Mouse (Mus musculus) thymus, postnatal 36 days (tissue): ENCODE measurements around the gene Myo16.
A peak's percentile ranks its signal among the peaks of the same experiment; 100 is the strongest.

Source experiments
- DNase-seq, 2 experiments: peaks; one replicate each; pipeline ENCODE4 v3.0.0; 2022; ENCODE audit warnings: mixed read lengths in 2 of 2

Gene Myo16

DNA sequence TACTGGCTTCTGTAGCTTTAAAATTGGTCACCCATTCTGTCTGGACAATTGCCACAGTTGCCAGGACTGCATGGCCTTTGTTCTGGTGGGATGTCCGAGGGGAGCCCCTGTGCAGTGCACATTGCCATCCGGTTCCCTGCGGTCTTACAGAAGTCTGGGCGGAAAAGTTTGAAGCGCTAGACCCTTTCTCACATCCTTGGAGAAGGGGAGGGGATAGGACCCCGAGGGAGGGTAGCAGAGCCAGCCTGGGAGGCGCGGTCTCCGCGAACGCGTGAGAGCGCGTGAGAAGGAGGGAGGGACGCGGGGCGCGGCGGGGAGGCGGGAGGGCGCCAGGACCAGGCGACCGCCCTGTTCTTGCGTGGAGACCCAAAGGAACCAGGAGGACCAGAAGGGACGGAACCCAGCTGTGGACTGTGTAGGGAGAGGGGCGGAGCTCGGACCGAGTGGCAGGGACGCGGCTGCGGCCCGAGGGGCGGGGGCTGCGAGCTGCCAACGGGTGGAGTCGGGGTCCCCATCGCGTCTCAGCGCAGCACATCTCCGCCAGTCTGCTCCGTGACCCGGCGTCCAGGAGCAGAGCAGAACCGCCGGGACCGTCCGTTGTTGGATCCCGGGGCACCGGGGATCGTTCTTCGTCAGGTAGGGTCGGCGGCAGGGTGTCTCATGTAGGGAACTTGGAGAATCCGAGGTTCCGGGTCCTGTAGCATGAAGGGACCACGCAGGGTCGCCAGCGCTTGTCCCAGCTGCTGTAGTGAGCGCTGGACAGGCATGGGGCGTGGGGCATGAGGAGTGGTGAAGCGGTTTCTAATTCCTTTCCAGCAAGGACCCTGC is at the start of gene Myo16:
Myo16 (plus strand) TSS at position 301 of the 828 bp plus-strand sequence.
- no peak for DNase-seq

GRCm38 (mm10) chr8:10108516-10109271 is 45.0 kb upstream of the Myo16 start:
- no peak for DNase-seq

DNA sequence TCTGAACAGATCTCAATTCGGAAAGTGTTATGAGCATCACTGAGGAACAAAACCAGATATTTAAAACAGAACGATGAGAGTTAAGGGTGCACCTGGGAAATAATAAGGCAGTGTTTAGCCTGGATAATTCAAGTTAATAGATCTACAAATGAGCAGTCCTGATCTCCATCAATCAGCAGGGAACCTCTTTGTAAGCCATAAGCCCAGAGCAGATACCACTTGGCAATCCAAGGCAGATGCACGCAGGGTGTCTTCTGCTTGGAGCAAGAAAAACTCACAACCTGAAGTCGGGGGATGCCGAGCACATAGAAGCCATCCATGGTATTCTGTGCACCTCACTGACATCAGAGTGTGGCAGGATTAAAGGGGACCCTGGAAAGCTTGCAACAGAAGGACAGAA is 31.0 kb upstream of the Myo16 start:
- DNase-seq = no peak

- DNase-seq = no peak
Measured at GRCm38 (mm10) chr8:10123412-10123811, 30.3 kb upstream of the Myo16 start.

DNA sequence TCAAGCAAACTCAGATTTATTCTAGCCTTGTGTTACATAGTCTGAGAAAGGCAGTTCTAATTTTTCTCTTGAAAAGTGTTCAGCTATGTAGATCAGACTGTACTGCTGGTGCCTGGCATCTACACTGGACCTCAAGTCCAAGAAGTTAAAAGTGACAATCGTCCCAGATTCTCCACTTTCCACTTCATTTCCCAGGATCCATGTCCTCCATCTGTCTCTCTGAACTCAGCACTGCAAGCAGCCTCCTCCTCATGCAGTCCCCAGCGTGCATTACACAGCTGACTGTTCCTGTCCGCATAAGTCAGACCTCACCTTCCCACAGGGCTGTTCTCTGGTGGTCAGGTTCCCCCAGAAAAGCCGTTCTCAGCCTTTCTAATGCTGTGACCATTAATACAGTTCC is 28.0 kb upstream of the Myo16 start:
- no peak for DNase-seq

- no peak for DNase-seq
Measured at GRCm38 (mm10) chr8:10130513-10131414, 22.9 kb upstream of the Myo16 start.

- DNase-seq = peak in 1 of 2 experiments; percentile 6
Measured at GRCm38 (mm10) chr8:10139536-10139935, 14.2 kb upstream of the Myo16 start.

GRCm38 (mm10) chr8:10143961-10144360 is 9.8 kb upstream of the Myo16 start:
- DNase-seq = no peak

DNA sequence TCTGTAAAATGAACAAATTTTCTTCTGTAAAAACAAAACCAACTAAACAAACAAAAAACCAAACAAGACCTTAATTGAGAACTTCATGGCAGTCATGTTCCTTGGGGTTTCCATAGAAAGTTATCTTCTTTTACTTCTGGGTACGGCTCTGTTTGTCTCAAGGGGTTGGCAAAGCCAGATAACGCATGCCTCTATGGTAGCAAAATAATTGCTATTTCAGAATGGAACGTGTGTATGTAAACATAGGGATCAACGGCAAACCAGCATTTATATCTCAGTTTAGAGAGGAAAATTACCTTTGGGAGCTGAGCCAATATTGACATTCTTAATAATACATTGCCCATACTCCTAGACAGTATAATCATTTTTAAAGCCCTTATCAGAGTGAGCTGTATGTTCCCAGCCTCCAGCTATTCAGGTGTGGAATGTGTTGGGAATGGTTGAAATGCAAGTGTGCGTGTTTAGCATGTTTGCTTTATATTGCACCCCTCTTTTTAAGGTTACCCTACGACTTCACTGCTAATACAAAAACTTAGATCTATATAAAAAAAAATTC is 1.9 kb upstream of the Myo16 start:
- no peak for DNase-seq

GRCm38 (mm10) chr8:10154439-10154745 is 681 bp downstream of the Myo16 start:
- no peak for DNase-seq

GRCm38 (mm10) chr8:10155075-10155474 is 1.4 kb downstream of the Myo16 start:
- DNase-seq = no peak

DNA sequence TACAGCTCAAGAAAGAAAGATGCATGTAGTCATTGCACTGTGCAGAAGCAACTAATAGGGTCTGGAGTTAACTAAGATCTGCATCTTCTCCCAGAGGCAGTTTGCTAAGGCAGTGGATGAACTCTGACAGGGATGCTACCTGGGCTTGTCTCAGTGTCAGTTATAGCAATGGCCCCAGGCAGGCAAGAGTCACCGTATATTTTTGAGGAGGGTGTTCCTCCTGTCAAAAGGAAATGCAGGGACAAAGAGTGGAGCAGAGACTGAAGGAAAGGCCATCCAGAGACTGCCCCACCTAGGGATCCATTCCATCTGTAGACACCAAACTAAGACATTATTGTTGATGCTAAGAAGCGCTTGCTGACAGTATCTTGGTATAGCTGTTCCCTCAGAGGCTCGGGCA is 7.4 kb downstream of the Myo16 start:
- no peak for DNase-seq

DNA sequence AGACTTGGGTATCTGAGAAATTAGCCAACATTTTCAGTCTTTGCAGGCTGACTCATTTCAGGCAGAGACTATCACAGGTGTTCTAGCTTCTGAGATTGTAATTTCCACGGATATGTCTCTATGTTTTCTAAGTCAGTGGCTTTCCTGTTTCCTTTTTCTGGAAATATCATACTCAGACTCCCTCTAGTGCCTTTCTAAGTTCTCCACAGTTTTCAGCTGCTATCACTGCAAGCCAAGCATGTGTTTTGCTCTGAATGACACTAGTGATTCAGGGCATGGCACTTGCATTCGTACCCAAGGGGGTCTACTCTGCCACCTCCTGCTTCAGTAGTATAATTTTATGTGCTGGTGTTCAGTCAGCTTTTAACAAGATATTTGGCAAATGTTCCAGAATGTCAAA is 11.2 kb downstream of the Myo16 start:
- no peak for DNase-seq

GRCm38 (mm10) chr8:10168326-10168725 is 14.6 kb downstream of the Myo16 start:
- no peak for DNase-seq

- DNase-seq = no peak
Measured at GRCm38 (mm10) chr8:10169894-10170293, 16.2 kb downstream of the Myo16 start.

- DNase-seq = no peak
Measured at GRCm38 (mm10) chr8:10171321-10171720, 17.6 kb downstream of the Myo16 start.

GRCm38 (mm10) chr8:10172278-10172677 is 18.6 kb downstream of the Myo16 start:
- DNase-seq = no peak

- no peak for DNase-seq
Measured at GRCm38 (mm10) chr8:10173033-10173747, 19.5 kb downstream of the Myo16 start.

DNA sequence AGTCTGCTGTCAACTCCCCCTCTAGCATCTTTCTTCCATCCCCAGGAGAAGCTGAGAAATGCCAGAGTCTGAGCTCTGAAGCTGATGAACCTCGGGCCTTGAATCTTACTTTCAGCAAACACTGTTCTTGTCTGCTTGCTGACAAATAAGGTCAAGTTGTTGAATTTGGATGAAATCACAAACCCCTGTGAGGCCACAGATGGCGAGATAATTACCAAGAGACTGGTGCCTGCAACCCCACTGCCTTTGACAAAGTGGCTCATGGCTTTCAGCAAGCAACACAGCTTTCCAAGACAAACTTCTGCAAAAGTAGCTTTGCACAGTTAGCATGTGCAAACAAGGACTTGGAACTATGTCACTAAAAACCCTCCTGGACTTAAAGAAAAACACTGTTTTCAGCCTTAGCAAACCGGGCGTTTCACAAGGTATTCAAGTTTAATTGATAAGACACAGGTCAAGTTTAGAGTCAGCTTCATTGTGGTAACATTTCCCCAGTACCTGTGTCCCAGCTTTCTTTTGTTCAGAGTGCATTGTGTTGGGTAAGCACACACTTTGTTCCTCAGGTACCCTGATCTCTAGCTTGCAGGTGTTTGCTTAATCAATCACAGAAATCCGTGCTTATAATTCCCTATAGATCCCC is 20.6 kb downstream of the Myo16 start:
- no peak for DNase-seq

GRCm38 (mm10) chr8:10174841-10175680 is 21.4 kb downstream of the Myo16 start:
- DNase-seq = no peak

- no peak for DNase-seq
Measured at GRCm38 (mm10) chr8:10175976-10176375, 22.3 kb downstream of the Myo16 start.
